Mouse (Mus musculus): ENCODE results near the gene Gm20897. TPM values are rescaled to one million over a fixed set of nuclear protein-coding genes. Genes with fewer than 3 reads are reported as not detected.

Gene Gm20897
- polyA plus RNA-seq (2015; fragmentation: Illumina TruSeq; extraction: RNeasy Lipid Tissue Mini Kit (QIAGEN cat#74804); ENCODE audit: insufficient read depth, low replicate concordance), result not detected

GRCm38 (mm10) chrY:38502138-38502537 is at the start of gene Gm20897:
Gene Gm20897 (minus strand): TSS chrY:38502238.

Other genes with a start within 250 kb of the Gm20897 start
- not detected for gene Gm21732, start 73.5 kb upstream of the Gm20897 start, polyA plus RNA-seq (2015; fragmentation: Illumina TruSeq; extraction: RNeasy Lipid Tissue Mini Kit (QIAGEN cat#74804); ENCODE audit: insufficient read depth, low replicate concordance)